Mouse (Mus musculus): ENCODE results near the gene Rims3.

DNA sequence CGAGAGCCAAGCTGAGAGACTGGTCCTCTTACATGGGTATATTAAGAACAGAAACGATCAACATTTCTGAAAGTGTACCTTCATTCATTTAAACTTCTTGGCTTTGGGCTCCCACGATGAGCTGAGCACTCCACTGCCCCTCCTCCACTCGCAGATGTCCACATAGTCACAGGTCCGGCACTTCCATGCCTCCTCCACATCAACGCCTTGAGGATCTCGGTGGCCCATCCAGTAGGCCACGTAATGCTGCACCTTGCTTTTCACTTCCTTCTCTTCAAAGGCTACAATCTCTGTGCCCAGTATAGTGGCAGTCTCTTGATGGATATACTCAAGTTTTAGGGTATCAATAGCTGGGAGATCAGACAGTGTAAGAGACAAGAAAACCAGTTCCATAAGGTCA, 66.8 kb downstream of the Rims3 start:
- TF ChIP-seq CTCF (IDR thresholded peaks at IDR 0.05; ENCODE audit: low read depth) (no peak), EP300 (IDR thresholded peaks at IDR 0.05; ENCODE audit: low read depth) (no peak)

Data from heart, postnatal 0 days (tissue).